Mouse (Mus musculus) heart, adult 8-10 months (tissue): ENCODE results near the gene Trrap. TPM values are rescaled to one million over a fixed set of nuclear protein-coding genes. Genes with fewer than 3 reads are reported as not detected.

Experiments used
- DNase-seq: peaks from one replicate; pipeline ENCODE4 v3.0.0; 2022; ENCODE audit warnings: low spot score
- microRNA-seq: library from miRNA; unstranded; fragments of <30 nt; microRNA quantifications from one replicate; pipeline ENCODE4 v1.2.0, GENCODE M21; 2022
- total RNA-seq, 4 experiments: library from RNA; stranded (reverse); gene quantifications; 2 replicates each; pipeline ENCODE4 v1.2.4; 2022

Gene Trrap
- total RNA-seq, 4 experiments from 2014 or later, result 39.5 to 48.0 (median 45.7) TPM

DNA sequence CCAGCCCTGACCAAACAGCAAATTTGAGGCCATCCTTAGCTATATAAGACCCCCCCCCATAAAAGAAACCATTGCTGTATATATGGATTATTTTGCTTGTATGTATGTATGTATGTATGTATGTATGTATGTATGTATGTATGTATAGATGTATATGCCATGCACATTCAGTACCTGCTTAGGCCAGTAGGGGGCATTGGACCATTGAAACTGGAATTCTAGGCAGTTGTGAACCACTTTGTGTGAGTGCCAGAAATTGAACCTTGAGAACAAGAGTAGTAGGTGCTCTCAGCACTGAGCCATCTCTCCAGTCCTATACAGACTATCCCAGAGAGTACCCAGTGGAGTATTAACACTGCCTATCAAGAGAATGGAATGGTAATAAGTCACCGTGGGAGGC lies 104.2 kb downstream of the Trrap start:
- no peak for DNase-seq

- DNase-seq, result peak; percentile 31
Measured at GRCm38 (mm10) chr5:144872326-144872725, 104.8 kb downstream of the Trrap start.

GRCm38 (mm10) chr5:144872867-144873266 lies 105.3 kb downstream of the Trrap start:
- DNase-seq, result no peak

- DNase-seq, result no peak
Measured at GRCm38 (mm10) chr5:144875227-144875626, 107.7 kb downstream of the Trrap start.

DNA sequence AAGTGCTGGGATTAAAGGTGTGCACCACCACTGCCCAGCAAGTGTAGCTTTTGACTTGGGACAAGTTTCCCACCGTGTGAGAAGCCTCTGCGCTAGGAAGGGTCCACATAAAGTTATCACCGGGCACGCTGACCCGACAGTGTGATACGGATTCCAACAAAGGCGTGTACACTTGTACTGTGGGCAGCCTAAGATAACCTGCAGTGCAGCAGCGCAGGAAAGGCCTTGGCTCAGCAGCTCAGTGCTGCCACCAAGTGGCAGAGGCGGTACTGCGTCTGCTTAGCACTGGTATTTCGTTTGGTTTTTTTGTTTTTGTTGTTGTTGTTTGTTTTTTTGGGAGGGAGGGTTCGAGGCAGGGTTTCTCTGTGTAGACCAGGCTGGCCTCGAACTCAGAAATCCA lies 108.4 kb downstream of the Trrap start:
- DNase-seq, result peak; percentile 46

GRCm38 (mm10) chr5:144877021-144877420 lies 109.5 kb downstream of the Trrap start:
- no peak for DNase-seq

DNA sequence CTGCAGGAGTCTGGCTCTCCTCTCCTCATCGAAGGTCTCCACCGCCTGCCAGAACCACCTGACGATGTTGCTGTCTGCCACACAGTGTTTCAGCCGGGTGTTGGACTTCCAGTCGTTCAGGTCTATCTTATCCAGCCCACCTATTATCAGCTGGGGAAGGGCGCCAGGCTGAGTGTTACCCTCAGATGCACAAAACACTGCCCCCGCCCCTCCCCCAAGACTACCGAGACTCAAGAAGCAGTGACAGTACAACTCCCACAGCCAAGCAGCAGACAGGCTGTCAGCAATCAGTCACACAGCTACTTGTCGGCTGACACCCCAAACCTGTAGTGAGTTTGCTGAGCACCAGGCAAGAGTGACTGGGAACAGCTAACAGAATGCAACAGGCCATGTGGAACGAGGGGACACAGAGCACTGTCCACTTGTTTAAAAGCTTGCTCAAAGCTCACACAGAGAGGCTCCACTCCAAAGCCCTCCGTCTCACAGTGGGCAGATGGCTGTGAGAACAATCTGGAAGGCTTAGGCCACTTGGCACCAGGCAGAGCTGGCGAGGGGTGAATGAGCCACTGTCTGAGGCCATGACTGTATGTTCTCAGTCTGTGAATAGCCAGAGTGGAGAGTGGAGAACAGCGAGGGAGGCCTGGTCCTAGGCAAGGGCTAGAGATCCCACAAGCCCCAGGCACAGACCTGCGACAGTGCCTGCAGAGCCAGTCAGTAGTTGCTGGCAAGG lies 114.3 kb downstream of the Trrap start:
- no peak for DNase-seq

- DNase-seq, result no peak
Measured at GRCm38 (mm10) chr5:144884629-144885217, 117.2 kb downstream of the Trrap start.

GRCm38 (mm10) chr5:144885968-144886650 lies 118.6 kb downstream of the Trrap start:
- DNase-seq, result no peak

DNA sequence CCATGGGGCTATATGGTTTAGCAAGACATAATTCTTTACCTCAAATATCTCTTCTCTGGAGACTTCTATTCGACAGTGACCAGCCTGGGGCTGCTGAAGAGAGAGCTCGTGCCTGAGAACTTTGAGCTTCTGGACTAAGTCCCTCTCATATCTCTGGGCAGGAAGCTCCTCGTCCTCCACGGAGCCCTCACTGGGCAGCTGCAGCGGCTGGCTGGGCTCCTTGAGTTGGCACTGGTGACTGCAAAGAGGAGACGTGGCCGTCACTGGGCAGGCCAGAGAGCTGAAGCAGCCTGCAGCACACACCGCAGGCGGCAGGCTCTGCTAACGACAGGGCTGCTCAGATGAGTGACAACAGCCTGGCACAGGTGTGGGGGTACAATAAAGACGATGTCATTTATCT lies 123.7 kb downstream of the Trrap start:
- no peak for DNase-seq

DNA sequence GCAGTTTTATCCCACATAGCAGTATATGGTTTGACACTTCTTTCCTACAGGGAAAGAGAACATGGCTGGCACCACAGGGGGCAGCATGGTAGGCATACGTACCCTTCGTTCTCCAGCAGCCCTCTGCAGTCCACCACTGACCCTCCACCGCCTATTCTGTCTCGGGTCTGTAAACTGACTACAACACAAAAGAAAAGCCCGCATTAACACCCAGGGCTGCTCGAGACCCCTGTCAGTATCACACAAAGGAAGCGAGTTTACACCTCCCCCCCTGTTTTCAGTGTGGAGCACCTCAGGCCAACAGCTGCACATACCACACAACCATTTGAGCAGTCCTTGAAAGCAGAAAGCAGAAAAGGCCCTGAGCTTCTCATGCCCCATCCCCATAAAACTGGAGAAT lies 130.3 kb downstream of the Trrap start:
- DNase-seq, result no peak

- peak; percentile 54 for DNase-seq
Measured at GRCm38 (mm10) chr5:144898448-144899052, 131.0 kb downstream of the Trrap start.

DNA sequence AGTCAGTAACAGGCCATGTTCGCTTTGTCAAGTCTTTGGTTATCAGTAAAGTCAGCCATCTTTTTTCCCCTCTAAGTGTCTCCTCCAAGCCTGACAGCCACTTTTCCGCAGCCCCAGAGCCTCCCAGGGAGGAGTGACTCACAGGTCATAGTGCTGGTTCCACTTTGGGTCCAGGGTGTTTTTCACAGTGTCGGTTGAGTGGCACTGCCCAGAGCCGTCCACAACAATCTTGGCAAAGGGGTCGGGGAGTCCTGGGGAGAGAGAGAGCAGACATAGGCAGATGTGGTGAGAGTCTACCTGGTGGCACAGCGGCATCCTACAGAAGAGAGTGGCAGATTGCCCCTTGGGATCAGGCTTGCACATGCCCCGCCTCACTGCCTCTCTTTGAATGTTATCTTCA lies 133.5 kb downstream of the Trrap start:
- no peak for DNase-seq

DNA sequence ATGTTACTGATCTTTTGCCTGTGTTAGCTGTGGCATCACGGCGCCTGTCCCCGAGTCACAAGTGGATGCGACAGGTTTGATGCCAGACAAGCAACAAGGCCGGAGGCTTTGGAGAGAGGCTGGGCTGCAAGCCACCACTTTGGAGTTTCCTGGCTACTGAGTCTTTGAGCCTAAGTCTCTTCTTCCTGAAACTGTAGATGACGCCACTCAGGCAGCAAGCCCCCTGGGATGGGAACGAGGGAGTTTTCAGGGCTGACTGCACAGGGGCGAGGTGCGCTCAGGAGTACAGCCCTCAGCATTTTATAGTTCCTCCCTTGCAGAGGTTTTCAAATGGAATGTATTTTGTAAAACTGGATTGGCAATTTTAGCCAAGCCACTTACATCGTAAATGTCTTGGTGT lies 134.3 kb downstream of the Trrap start:
- no peak for DNase-seq

- no peak for DNase-seq
Measured at GRCm38 (mm10) chr5:144904356-144905134, 137.0 kb downstream of the Trrap start.

DNA sequence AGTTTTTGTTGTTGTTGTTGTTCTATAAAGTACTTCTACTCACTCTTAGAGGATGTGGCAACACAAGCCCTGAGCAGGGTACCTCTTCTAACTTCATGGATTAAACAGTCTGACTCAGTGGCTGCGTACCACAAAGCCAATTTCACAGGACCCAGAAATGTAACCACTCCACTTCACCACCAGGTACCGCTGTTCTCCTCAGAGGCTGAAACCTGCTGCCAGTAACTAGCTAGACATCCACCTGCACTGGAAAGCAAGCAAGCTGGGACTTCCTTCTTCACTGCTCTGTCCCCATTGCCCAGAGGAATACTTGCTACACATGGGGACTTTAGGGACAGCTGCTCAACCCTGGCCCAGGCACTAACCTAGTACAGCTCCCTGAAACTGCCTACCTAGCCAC lies 140.1 kb downstream of the Trrap start:
- no peak for DNase-seq

Small RNA genes within 50 kb of the gene (microRNA-seq; reads per million reads assigned to microRNA genes)
- gene Mir7039, result not detected

Other genes with a start within 250 kb of the Trrap start
- under 1 TPM in 1 of 4 experiments, not detected in 3; 0.11 TPM for gene Nptx2, start 221.8 kb upstream of the Trrap start, total RNA-seq
- under 1 TPM; 0.20 to 0.82 (median 0.45) TPM for gene Tmem130, start 5.9 kb upstream of the Trrap start, total RNA-seq
- 10 to 100 TPM; 29.5 to 34.9 (median 30.3) TPM for gene Smurf1, start 198.1 kb downstream of the Trrap start, total RNA-seq